Mouse (Mus musculus) neural tube, embryonic 11.5 days (tissue): ENCODE data around the gene Itprip. TPM values are rescaled to one million over a fixed set of nuclear protein-coding genes. Genes with fewer than 3 reads are reported as not detected.

Experiments used
- ATAC-seq: fragments of 200-750 bp; cut with Nextera tagmentation; 2 replicates; pipeline ENCODE4 v1.8.0; 2017; ENCODE audit warnings: moderate number of reproducible peaks, mild to moderate bottlenecking, moderate TSS enrichment, moderate library complexity; ENCODE audit not compliant: insufficient read depth, low FRiP score, low TSS enrichment
- DNase-seq: peaks from one replicate; pipeline ENCODE4 v3.0.0-alpha.2; 2015; ENCODE audit warnings: low spot score
- H3K27ac ChIP-seq: fragments of 300-500 bp; sonication (generic); 2 replicates; pipeline ENCODE4 v1.5.1; 2014; ENCODE audit warnings: low read depth, mild to moderate bottlenecking, low read length
- H3K27me3 ChIP-seq: fragments of 300-500 bp; sonication (generic); 2 replicates; pipeline ENCODE4 v1.6.1; 2014; ENCODE audit warnings: mild to moderate bottlenecking, low read length, mixed read lengths; ENCODE audit not compliant: control insufficient read depth, insufficient read depth
- H3K36me3 ChIP-seq: fragments of 300-500 bp; sonication (generic); 2 replicates; pipeline ENCODE4 v1.6.1; 2014; ENCODE audit warnings: mild to moderate bottlenecking, low read length, moderate library complexity, mixed read lengths; ENCODE audit not compliant: control insufficient read depth, insufficient read depth
- H3K4me1 ChIP-seq: fragments of 300-500 bp; sonication (generic); 2 replicates; pipeline ENCODE4 v1.6.1; 2014; ENCODE audit warnings: low read length, mixed read lengths; ENCODE audit not compliant: control insufficient read depth, insufficient read depth
- H3K4me2 ChIP-seq: fragments of 300-500 bp; sonication (generic); 2 replicates; pipeline ENCODE4 v1.6.1; 2014; ENCODE audit warnings: low read depth, mild to moderate bottlenecking, moderate library complexity
- H3K4me3 ChIP-seq: fragments of 300-500 bp; sonication (generic); 2 replicates; pipeline ENCODE4 v1.5.1; 2014; ENCODE audit warnings: low read depth, low read length
- H3K9ac ChIP-seq: fragments of 300-500 bp; sonication (generic); 2 replicates; pipeline ENCODE4 v1.6.1; 2014; ENCODE audit warnings: mild to moderate bottlenecking, low read length
- H3K9me3 ChIP-seq: fragments of 300-500 bp; sonication (generic); 2 replicates; pipeline ENCODE4 v1.6.1; 2016; ENCODE audit warnings: low read length; ENCODE audit not compliant: control insufficient read depth
- WGBS: fragments of 180-500 bp; shearing (Covaris S2); extraction: QIAGEN DNeasy Blood & Tissue Kit; methylation state at CpG from one replicate; pipeline ENCODE4 v1.1.7; 2014; 5-methylcytosine and 5-hydroxymethylcytosine counted together
- polyA plus RNA-seq: library from polyadenylated mRNA; unstranded; fragments of >200 nt; fragmentation: Nextera tagmentation; extraction: Ambion mirVana; gene quantifications from 2 replicates; pipeline ENCODE4 v1.2.1, GENCODE M21; 2014

Gene Itprip
- 15.4 and 15.8 TPM in 2 replicates for polyA plus RNA-seq

- ATAC-seq (peak; percentile 78), DNase-seq (peak; percentile 87)
- no peaks in the 10 kb centered on the region for H3K9me3 ChIP-seq
- peak within 1 kb of the TSS; percentile 80 for H3K4me3 ChIP-seq
- peak within 1 kb of the TSS; percentile 93 for H3K9ac ChIP-seq
- under 1% methylated on average over 48 of the region's 48 CpGs for WGBS
- peak within 1 kb of the TSS; percentile 79 for H3K4me2 ChIP-seq
- H3K27me3 ChIP-seq, result no peaks in the 10 kb centered on the region
- no peaks in the 10 kb centered on the region for H3K36me3 ChIP-seq
- H3K27ac ChIP-seq, result peak within 1 kb of the TSS; percentile 89
- peaks cover 9% of the 10 kb centered on the region for H3K4me1 ChIP-seq
Observed at GRCm38 (mm10) chr19:47919126-47919965, at the start of gene Itprip, which contains the start of gene Cfap43. TSS of gene Itprip (minus strand) at chr19:47919299. TSS of gene Cfap43 (minus strand) at chr19:47919287.

- H3K36me3 ChIP-seq, result no peaks in the 10 kb centered on the region
- 77% methylated on average over 13 of the region's 13 CpGs for WGBS
- no peak overlapping the region for H3K4me3 ChIP-seq
- no peak overlapping the region for H3K9ac ChIP-seq
- no peak overlapping the region for H3K4me2 ChIP-seq
- H3K27me3 ChIP-seq, result no peaks in the 10 kb centered on the region
- no peak overlapping the region for H3K27ac ChIP-seq
- DNase-seq (no peak), ATAC-seq (no peak)
- no peaks in the 10 kb centered on the region for H3K4me1 ChIP-seq
- H3K9me3 ChIP-seq, result no peaks in the 10 kb centered on the region
Observed at GRCm38 (mm10) chr19:47958181-47958580, 39.1 kb upstream of the Itprip start.

GRCm38 (mm10) chr19:47953169-47953568 lies 34.1 kb upstream of the Itprip start:
- WGBS, result 64% methylated on average over 9 of the region's 9 CpGs
- Histone ChIP-seq H3K36me3 (no peaks in the 10 kb centered on the region), H3K4me3 (no peak overlapping the region), H3K27me3 (no peaks in the 10 kb centered on the region), H3K9me3 (no peaks in the 10 kb centered on the region), H3K27ac (no peak overlapping the region), H3K4me1 (no peaks in the 10 kb centered on the region), H3K4me2 (no peak overlapping the region), H3K9ac (no peak overlapping the region)
- DNase-seq, result no peak
- ATAC-seq, result no peak

GRCm38 (mm10) chr19:47950946-47951345 lies 31.8 kb upstream of the Itprip start:
- Histone ChIP-seq H3K27me3 (no peaks in the 10 kb centered on the region), H3K4me1 (no peaks in the 10 kb centered on the region), H3K9me3 (no peaks in the 10 kb centered on the region), H3K9ac (no peak overlapping the region), H3K36me3 (no peaks in the 10 kb centered on the region), H3K4me2 (no peak overlapping the region), H3K27ac (no peak overlapping the region), H3K4me3 (no peak overlapping the region)
- DNase-seq (no peak), ATAC-seq (no peak)
- WGBS, result 95% methylated on average over 7 of the region's 7 CpGs

- H3K27ac ChIP-seq, result no peak overlapping the region
- H3K9ac ChIP-seq, result no peak overlapping the region
- no peak overlapping the region for H3K4me3 ChIP-seq
- H3K4me1 ChIP-seq, result no peaks in the 10 kb centered on the region
- H3K4me2 ChIP-seq, result no peak overlapping the region
- H3K27me3 ChIP-seq, result no peaks in the 10 kb centered on the region
- no peak for ATAC-seq
- H3K36me3 ChIP-seq, result no peaks in the 10 kb centered on the region
- no peaks in the 10 kb centered on the region for H3K9me3 ChIP-seq
- peak; percentile 30 for DNase-seq
- WGBS, result 63% methylated on average over 23 of the region's 23 CpGs
Observed at GRCm38 (mm10) chr19:47946821-47947465, 27.8 kb upstream of the Itprip start.

GRCm38 (mm10) chr19:47939361-47939760 lies 20.3 kb upstream of the Itprip start:
- H3K4me3 ChIP-seq, result no peak overlapping the region
- no peak overlapping the region for H3K9ac ChIP-seq
- H3K27ac ChIP-seq, result no peak overlapping the region
- H3K36me3 ChIP-seq, result no peaks in the 10 kb centered on the region
- 89% methylated on average over 6 of the region's 6 CpGs for WGBS
- H3K9me3 ChIP-seq, result no peaks in the 10 kb centered on the region
- DNase-seq (no peak), ATAC-seq (no peak)
- no peak overlapping the region for H3K4me2 ChIP-seq
- H3K27me3 ChIP-seq, result no peaks in the 10 kb centered on the region
- H3K4me1 ChIP-seq, result peaks cover 6% of the 10 kb centered on the region

- Histone ChIP-seq H3K27me3 (no peaks in the 10 kb centered on the region), H3K9me3 (no peaks in the 10 kb centered on the region), H3K4me2 (peak within 1 kb of the TSS; percentile 67), H3K27ac (no peak within 1 kb of the TSS), H3K4me3 (peak within 1 kb of the TSS; percentile 26), H3K36me3 (no peaks in the 10 kb centered on the region), H3K4me1 (peaks cover 6% of the 10 kb centered on the region), H3K9ac (peak within 1 kb of the TSS; percentile 31)
- ATAC-seq (peak; percentile 90), DNase-seq (peak; percentile 89)
- 5% methylated on average over 41 of the region's 41 CpGs for WGBS
Observed at GRCm38 (mm10) chr19:47937443-47938406, 18.6 kb upstream of the Itprip start, which contains the start of gene Cfap58. TSS of gene Cfap58 (plus strand) at chr19:47937675.

- H3K4me3 ChIP-seq, result no peak overlapping the region; the same call in 1 of the 2 replicates
- WGBS, result 66% methylated on average over 9 of the region's 9 CpGs
- no peaks in the 10 kb centered on the region for H3K36me3 ChIP-seq
- no peak for ATAC-seq
- H3K27me3 ChIP-seq, result no peaks in the 10 kb centered on the region
- H3K9me3 ChIP-seq, result no peaks in the 10 kb centered on the region
- H3K27ac ChIP-seq, result no peak overlapping the region
- DNase-seq, result no peak
- H3K9ac ChIP-seq, result no peak overlapping the region
- H3K4me1 ChIP-seq, result peaks cover 6% of the 10 kb centered on the region
- H3K4me2 ChIP-seq, result peak overlapping the region; percentile 67
Observed at GRCm38 (mm10) chr19:47936938-47937337, 17.8 kb upstream of the Itprip start.
